Mouse (Mus musculus) erythroblast, embryonic 14.5 days (primary cell): ENCODE data around the gene Crmp1.

Experiments
- GATA1 ChIP-seq: IDR thresholded peaks from 2 replicates; pipeline ENCODE4 v1.6.1; 2012; ENCODE audit warnings: low read length, inconsistent platforms, mixed read lengths
- TAL1 ChIP-seq: IDR thresholded peaks from 3 replicates; pipeline ENCODE4 v1.6.1; 2012; ENCODE audit warnings: low read length, inconsistent platforms, mixed read lengths

DNA sequence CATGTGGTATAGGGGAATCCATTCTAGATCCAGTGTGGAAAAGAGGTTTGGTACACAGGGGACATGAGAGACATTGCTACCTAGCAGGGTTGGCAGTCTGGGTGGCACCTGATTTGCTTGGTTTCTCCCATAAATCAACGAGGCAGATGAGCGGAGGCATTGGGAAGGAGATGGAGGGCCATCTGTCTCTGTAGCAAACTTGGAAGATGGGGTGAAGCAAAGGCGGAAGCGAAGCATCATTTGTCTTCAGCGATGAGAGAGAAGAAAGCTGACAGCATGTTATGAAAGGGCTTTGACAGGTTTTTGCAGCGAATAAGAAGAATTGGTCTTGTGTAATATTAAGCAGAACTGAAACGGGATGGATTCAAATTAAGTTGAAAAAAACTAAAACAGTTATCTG, 36.9 kb upstream of the Crmp1 start:
- TF ChIP-seq GATA1, result no peak
- no peak for TF ChIP-seq TAL1
